Mouse (Mus musculus): Measurements from ENCODE around the gene Olfr1161. TPM values are rescaled to one million over a fixed set of nuclear protein-coding genes. Genes with fewer than 3 reads are reported as not detected.

Gene Olfr1161
- polyA plus RNA-seq (2012; rRNA removed): not detected in 2 replicates

DNA sequence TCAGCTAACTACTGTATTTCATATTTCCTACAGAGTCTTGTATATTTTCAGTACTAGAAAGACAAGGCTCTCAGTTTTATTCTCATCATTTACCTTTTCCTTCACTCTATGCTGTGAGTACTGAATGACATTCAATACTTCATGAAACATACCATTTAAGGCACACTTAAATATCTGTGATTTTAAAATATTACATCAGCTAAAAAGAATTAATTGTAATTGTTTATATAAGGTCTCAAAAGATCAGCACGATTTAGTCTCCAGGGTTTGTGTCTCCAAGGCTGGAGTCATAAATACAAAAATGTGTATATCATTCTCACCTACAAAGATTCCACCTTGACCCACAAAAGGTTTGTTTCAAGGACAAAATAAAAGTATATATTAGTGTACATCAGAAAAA, at the start of gene Olfr1161:
Gene Olfr1161 (plus strand): TSS at position 301 of the 400 bp plus-strand sequence.

DNA sequence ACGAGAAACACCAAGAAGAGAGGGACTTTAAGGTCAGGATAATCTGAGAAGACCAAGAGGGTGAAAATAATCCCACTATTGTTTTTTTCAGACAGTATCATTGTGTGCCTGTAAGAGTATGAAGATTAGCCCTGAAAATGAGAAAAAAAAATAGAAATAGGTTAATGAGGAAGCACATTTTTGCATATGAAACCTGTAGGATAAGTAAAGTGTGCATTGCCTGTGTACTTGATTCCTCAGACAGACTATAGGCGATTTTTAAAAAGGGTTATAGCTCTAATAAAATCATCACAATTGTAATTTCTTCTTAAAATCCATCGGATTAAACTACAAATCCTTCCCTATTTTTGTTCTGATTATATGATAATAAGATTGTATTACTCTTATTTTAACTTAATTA, 48.0 kb upstream of the Olfr1161 start, which contains the start of gene Olfr74:
Gene Olfr74 (minus strand): TSS at position 101 of the 400 bp plus-strand sequence.

DNA sequence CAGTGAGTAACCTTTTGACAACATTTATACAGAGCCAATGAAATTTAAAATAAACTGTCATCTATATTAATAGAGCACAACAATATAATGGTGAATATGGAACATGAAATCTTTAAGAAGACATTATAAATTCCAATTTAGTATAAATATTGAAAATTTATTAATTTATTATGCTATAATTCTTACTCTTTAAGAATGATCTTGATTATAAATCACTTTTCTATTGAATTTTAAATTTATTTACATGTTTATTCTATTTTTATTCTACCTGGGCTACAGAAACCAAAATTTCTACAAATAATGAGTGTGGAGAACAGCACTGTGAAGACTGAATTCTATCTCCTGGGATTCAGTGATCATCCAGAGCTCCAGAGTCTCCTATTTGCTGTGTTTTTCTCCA, 32.8 kb upstream of the Olfr1161 start, which contains the start of gene Olfr1158:
Gene Olfr1158 (plus strand): TSS at position 301 of the 400 bp plus-strand sequence.

DNA sequence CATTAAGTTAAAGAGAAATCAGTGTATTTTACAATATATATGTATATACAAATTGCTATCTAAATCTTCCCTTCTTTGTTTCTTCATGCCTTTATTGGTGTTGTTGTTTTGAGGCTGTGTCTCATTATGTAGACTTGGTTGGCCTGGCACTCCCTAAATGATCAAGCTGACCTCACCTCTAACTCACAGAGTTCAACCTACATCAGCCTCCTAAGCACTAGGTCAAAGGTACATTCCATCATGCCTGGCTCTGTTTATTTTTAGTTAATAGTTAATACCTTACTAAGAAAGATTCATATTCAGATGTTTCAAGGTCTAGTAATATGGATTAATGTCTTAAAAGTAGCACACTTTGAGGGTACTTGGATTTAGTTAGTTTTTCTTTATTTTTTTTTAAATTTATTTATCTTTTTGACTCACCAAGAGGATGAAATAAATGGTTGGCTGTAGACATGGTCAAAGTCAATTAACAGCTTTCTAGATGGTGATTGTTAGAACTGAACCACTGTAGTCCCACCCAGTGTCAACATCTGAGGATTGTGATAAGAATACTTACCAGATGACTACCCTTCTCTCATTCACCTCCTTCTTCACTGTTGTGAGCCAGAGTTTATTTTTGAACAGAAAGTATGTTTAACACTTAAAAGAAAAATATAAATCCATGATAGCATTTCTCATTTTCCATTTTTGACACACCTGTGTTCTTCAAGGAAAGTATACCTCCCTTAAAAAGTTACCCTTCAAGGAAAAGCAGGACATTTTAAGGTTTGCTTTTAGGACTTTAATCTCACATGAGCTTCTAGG, 14.9 kb upstream of the Olfr1161 start, which contains the start of gene Olfr1160:
Gene Olfr1160 (minus strand): TSS at position 754 of the 804 bp plus-strand sequence.

DNA sequence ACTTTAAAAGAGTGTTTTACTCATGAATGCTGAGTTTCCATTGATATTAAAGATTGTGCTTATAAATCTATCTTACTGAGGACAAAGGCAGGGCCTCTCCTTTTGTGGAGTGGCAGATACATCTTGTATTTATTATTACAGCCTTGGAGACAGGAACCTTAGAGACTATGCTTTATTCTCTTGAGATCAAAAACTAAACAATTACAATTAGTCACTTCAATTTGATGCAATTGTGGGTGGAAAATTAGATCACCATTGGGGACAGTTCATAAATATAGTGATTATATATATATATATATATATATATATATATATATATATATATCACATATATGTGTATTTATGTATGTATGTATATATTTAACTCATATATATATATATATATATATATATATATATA, 15.0 kb downstream of the Olfr1161 start, which contains the start of gene Olfr73:
Gene Olfr73 (minus strand): TSS at position 101 of the 400 bp plus-strand sequence.

DNA sequence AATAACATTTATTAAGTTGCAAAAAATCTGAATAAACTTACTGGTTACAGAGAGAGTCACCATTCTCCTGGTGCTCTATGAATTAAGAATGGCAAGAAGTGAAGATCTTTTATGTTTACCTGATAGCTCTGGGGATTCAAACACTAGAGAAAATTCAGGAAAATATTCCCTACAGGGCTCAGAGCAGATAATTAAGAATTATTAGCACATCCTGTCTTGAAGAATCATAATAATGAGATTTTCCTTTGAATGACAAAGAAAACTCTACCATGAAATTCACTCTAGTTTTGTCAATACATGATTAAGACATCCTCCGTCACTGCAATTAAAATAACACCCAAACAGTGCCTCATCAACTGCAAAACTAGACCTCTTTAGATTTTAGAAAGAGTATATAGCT, 28.5 kb downstream of the Olfr1161 start, which contains the start of gene Olfr1162:
Gene Olfr1162 (minus strand): TSS at position 101 of the 400 bp plus-strand sequence.

DNA sequence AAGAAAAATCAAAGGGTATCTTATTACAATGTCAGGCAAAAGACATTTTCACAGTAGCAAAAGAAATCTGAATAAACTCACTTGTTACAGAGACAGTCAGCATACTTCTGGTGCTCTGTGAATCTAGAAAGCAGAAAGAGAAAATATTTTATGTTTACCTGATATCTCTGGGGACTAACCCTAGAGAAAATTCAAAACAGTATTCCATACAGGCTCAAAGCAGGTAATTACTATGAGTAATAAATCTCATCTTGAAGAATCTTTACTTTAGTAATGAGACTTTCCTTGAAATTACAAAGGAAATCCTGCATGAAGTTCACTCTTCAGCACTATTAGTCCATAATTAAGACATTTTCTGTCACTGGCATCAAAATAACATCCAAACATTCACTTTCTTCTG, 49.2 kb downstream of the Olfr1161 start, which contains the start of gene Olfr1163:
Gene Olfr1163 (minus strand): TSS at position 101 of the 400 bp plus-strand sequence.

Other genes with a start within 250 kb of the Olfr1161 start
- gene Olfr152, start 243.3 kb upstream of the Olfr1161 start, polyA plus RNA-seq (2012; rRNA removed): not detected in 2 replicates
- gene Olfr1143, start 222.2 kb upstream of the Olfr1161 start, polyA plus RNA-seq (2012; rRNA removed): not detected in 2 replicates
- gene Olfr1145, start 213.0 kb upstream of the Olfr1161 start, polyA plus RNA-seq (2012; rRNA removed): not detected in 2 replicates
- gene Olfr1148, start 192.2 kb upstream of the Olfr1161 start, polyA plus RNA-seq (2012; rRNA removed): not detected in 2 replicates
- gene Olfr1150-ps1, start 178.8 kb upstream of the Olfr1161 start, polyA plus RNA-seq (2012; rRNA removed): not detected in 2 replicates
- not detected in 2 replicates for gene Olfr1151, start 166.9 kb upstream of the Olfr1161 start, polyA plus RNA-seq (2012; rRNA removed)
- gene Olfr1152, start 156.3 kb upstream of the Olfr1161 start, polyA plus RNA-seq (2012; rRNA removed): not detected in 2 replicates
- gene Olfr1153, start 127.8 kb upstream of the Olfr1161 start, polyA plus RNA-seq (2012; rRNA removed): not detected in 2 replicates
- not detected in 2 replicates for gene Olfr1154, start 117.6 kb upstream of the Olfr1161 start, polyA plus RNA-seq (2012; rRNA removed)
- gene Olfr1155, start 77.6 kb upstream of the Olfr1161 start, polyA plus RNA-seq (2012; rRNA removed): not detected in 2 replicates
- not detected in 2 replicates for gene Olfr1156, start 69.7 kb upstream of the Olfr1161 start, polyA plus RNA-seq (2012; rRNA removed)
- gene Olfr1157, start 54.5 kb upstream of the Olfr1161 start, polyA plus RNA-seq (2012; rRNA removed): not detected in 2 replicates
- not detected in 2 replicates for gene Olfr74, start 48.1 kb upstream of the Olfr1161 start, polyA plus RNA-seq (2012; rRNA removed)
- gene Olfr1158, start 32.7 kb upstream of the Olfr1161 start, polyA plus RNA-seq (2012; rRNA removed): not detected in 2 replicates
- gene Olfr1160, start 14.5 kb upstream of the Olfr1161 start, polyA plus RNA-seq (2012; rRNA removed): not detected in 2 replicates
- gene Olfr73, start 14.9 kb downstream of the Olfr1161 start, polyA plus RNA-seq (2012; rRNA removed): not detected in 2 replicates
- gene Olfr1162, start 28.4 kb downstream of the Olfr1161 start, polyA plus RNA-seq (2012; rRNA removed): not detected in 2 replicates
- not detected in 2 replicates for gene Olfr1163, start 49.1 kb downstream of the Olfr1161 start, polyA plus RNA-seq (2012; rRNA removed)
- gene Olfr1164, start 71.2 kb downstream of the Olfr1161 start, polyA plus RNA-seq (2012; rRNA removed): not detected in 2 replicates
- not detected in 2 replicates for gene Olfr1166, start 105.5 kb downstream of the Olfr1161 start, polyA plus RNA-seq (2012; rRNA removed)
- not detected in 2 replicates for gene Olfr1167, start 132.4 kb downstream of the Olfr1161 start, polyA plus RNA-seq (2012; rRNA removed)
- not detected in 2 replicates for gene Olfr1168, start 159.1 kb downstream of the Olfr1161 start, polyA plus RNA-seq (2012; rRNA removed)
- not detected in 2 replicates for gene Olfr1170, start 205.6 kb downstream of the Olfr1161 start, polyA plus RNA-seq (2012; rRNA removed)

Measured in ovary, adult 2 months (tissue).